Mouse (Mus musculus) brain, embryonic 14.5 days (tissue): ENCODE data around the gene Rhbdd1.

Experiments used
- CTCF ChIP-seq: fragments of 200-500 bp; IDR thresholded peaks from 2 replicates; pipeline ENCODE4 v1.5.1; 2012; ENCODE audit warnings: inconsistent platforms, mild to moderate bottlenecking, moderate library complexity, borderline replicate concordance; ENCODE audit not compliant: insufficient read depth, insufficient read length; ENCODE audit errors: extremely low read depth
- POLR2A ChIP-seq: fragments of 200-500 bp; IDR thresholded peaks from 2 replicates; pipeline ENCODE4 v1.6.1; 2012; ENCODE audit warnings: mild to moderate bottlenecking, inconsistent platforms, borderline replicate concordance; ENCODE audit not compliant: poor library complexity, insufficient read depth, insufficient read length, severe bottlenecking; ENCODE audit errors: extremely low read depth

GRCm38 (mm10) chr1:82287776-82288325 lies 28.4 kb upstream of the Rhbdd1 start:
- TF ChIP-seq CTCF (no peak), POLR2A (no peak)
